Mouse (Mus musculus) midbrain, embryonic 11.5 days (tissue): Measurements from ENCODE around the gene Tcea2. TPM values are rescaled to one million over a fixed set of nuclear protein-coding genes. Genes with fewer than 3 reads are reported as not detected.

ENCODE experiments used
- ATAC-seq: fragments of 200-750 bp; cut with Nextera tagmentation; 2 replicates; pipeline ENCODE4 v1.8.0; 2017; ENCODE audit warnings: moderate TSS enrichment, moderate library complexity; ENCODE audit not compliant: low FRiP score
- DNase-seq: peaks from one replicate; pipeline ENCODE4 v3.0.0; 2015; ENCODE audit warnings: low spot score; ENCODE audit errors: missing footprints
- H3K27ac ChIP-seq: fragments of 300-500 bp; sonication (generic); 2 replicates; pipeline ENCODE4 v1.5.1; 2014; ENCODE audit warnings: low read depth, low read length
- H3K27me3 ChIP-seq: fragments of 300-500 bp; sonication (generic); 2 replicates; pipeline ENCODE4 v1.6.1; 2014; ENCODE audit warnings: mild to moderate bottlenecking, low read length, moderate library complexity, mixed read lengths; ENCODE audit not compliant: control insufficient read depth, insufficient read depth
- H3K36me3 ChIP-seq: fragments of 300-500 bp; sonication (generic); 2 replicates; pipeline ENCODE4 v1.6.1; 2014; ENCODE audit warnings: mild to moderate bottlenecking, low read length, moderate library complexity, mixed read lengths; ENCODE audit not compliant: control insufficient read depth, insufficient read depth
- H3K4me1 ChIP-seq: fragments of 300-500 bp; sonication (generic); 2 replicates; pipeline ENCODE4 v1.6.1; 2014; ENCODE audit warnings: low read length; ENCODE audit not compliant: control insufficient read depth, insufficient read depth
- H3K4me2 ChIP-seq: fragments of 300-500 bp; sonication (generic); 2 replicates; pipeline ENCODE4 v1.6.1; 2014; ENCODE audit warnings: mild to moderate bottlenecking, moderate library complexity
- H3K4me3 ChIP-seq: fragments of 300-500 bp; sonication (generic); 2 replicates; pipeline ENCODE4 v1.5.1; 2014; ENCODE audit warnings: low read depth, low read length
- H3K9ac ChIP-seq: fragments of 300-500 bp; sonication (generic); 2 replicates; pipeline ENCODE4 v1.6.1; 2014; ENCODE audit warnings: low read length
- H3K9me3 ChIP-seq: fragments of 300-500 bp; sonication (generic); 2 replicates; pipeline ENCODE4 v1.6.1; 2016; ENCODE audit warnings: low read length; ENCODE audit not compliant: control insufficient read depth
- WGBS: fragments of 180-500 bp; shearing (Covaris S2); extraction: QIAGEN DNeasy Blood & Tissue Kit; methylation state at CpG from one replicate; pipeline ENCODE4 v1.1.7; 2014; 5-methylcytosine and 5-hydroxymethylcytosine counted together
- polyA plus RNA-seq: library from polyadenylated mRNA; unstranded; fragments of >200 nt; fragmentation: Nextera tagmentation; extraction: Ambion mirVana; gene quantifications from 2 replicates; pipeline ENCODE4 v1.2.1, GENCODE M21; 2014

The Tcea2 gene
- polyA plus RNA-seq, 1 experiment from 2014 or later = 16.0 TPM

DNA sequence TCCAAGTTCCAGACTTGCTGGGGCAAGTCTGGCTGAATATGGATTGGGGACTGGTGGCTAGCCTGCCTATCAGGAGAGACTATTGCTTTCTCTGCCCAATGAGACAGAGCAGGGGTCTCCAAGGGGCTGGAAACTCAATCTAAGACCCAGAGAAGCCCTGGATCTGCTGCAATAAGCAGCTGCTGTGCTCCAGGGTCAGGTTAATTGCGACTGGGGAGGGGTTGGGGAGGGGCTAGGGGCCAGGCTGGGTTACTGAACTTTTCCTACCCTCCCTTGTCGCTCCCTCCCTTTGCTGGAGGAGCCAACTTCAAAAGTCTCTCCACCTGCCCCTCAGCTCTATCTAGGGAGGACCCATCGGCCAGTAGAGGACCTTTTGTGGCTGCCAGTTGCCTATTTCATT is 23.4 kb upstream of the Tcea2 start, which contains the start of gene Gm29797:
Gm29797 (plus strand) TSS at position 301 of the 400 bp plus-strand sequence.
- Histone ChIP-seq H3K4me2 (no peak within 1 kb of the TSS), H3K9me3 (no peaks in the 10 kb centered on the region), H3K4me1 (no peaks in the 10 kb centered on the region), H3K27me3 (no peaks in the 10 kb centered on the region), H3K9ac (no peak within 1 kb of the TSS), H3K4me3 (no peak within 1 kb of the TSS), H3K36me3 (peaks cover 13% of the 10 kb centered on the region; the same call in 1 of the 2 replicates), H3K27ac (no peak within 1 kb of the TSS)
- DNase-seq (no peak), ATAC-seq (no peak)
- WGBS = 81% methylated on average over 3 of the region's 3 CpGs

DNA sequence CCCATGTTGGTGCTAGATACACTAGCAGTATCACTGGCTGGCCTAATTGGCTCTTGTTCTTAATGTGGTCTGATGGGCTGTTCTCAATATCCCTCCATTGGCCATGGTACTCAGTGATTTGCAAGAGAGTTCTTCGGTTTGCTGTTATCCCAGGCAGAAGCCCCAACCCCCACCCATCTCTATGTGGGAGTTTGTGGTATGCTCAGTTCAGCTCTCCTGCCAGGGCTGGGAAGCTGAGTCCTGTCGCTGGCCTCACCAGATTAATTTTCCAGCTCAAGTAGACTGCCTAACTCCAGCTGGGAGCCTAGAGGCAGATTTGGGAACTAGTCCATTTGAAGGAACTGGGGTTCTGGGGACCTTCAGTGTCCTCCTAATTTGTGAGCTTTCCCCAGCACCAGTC is 22.7 kb upstream of the Tcea2 start:
- ATAC-seq (no peak), DNase-seq (no peak)
- H3K27me3 ChIP-seq = no peaks in the 10 kb centered on the region
- H3K36me3 ChIP-seq = peaks cover 9% of the 10 kb centered on the region; the same call in 1 of the 2 replicates
- no peak overlapping the region for H3K27ac ChIP-seq
- no peak overlapping the region for H3K4me2 ChIP-seq
- WGBS = 78% methylated on average over 2 of the region's 2 CpGs
- no peaks in the 10 kb centered on the region for H3K4me1 ChIP-seq
- H3K4me3 ChIP-seq = no peak overlapping the region
- no peaks in the 10 kb centered on the region for H3K9me3 ChIP-seq
- H3K9ac ChIP-seq = no peak overlapping the region

GRCm38 (mm10) chr2:181658528-181658927 is 21.6 kb upstream of the Tcea2 start:
- no peaks in the 10 kb centered on the region for H3K27me3 ChIP-seq
- no peak overlapping the region for H3K4me2 ChIP-seq
- H3K27ac ChIP-seq = no peak overlapping the region
- peaks cover 6% of the 10 kb centered on the region; the same call in 1 of the 2 replicates for H3K36me3 ChIP-seq
- WGBS = 83% methylated on average over 7 of the region's 7 CpGs
- H3K4me1 ChIP-seq = no peaks in the 10 kb centered on the region
- no peak for ATAC-seq
- H3K4me3 ChIP-seq = no peak overlapping the region
- no peak for DNase-seq
- no peaks in the 10 kb centered on the region for H3K9me3 ChIP-seq
- H3K9ac ChIP-seq = no peak overlapping the region

DNA sequence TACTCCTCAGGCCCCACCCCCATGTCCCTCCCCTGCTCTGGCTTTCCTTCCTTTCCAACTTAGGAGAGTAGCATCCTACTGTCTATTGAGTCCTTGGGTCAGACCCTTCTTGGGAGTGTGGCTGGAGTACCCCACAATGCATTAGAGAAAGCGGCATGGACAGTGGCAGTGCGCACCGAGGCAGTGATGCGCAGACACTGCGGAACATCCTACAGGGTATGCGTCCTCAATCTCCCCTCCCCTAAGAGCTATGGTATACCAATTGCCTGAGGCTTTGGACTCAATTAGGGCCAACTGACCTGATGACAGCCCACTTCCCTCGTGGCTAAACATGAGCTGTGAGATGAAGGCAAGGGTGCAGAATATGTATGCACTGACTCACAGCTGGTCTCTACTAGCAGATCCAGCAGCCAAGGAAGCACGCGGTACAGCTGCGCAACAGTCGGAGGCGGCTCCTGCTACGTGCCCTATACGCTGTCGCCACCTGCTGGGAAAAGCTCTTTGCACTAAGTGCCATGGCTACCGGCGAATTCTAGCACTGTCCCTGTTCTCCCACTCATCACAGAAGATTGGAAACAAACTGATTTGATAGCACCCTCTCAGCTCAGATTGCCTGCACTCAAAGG is 21.1 kb upstream of the Tcea2 start:
- no peak overlapping the region for H3K4me3 ChIP-seq
- 33% methylated on average over 17 of the region's 17 CpGs for WGBS
- peaks cover 6% of the 10 kb centered on the region; the same call in 1 of the 2 replicates for H3K36me3 ChIP-seq
- ATAC-seq = peak; percentile 55; the same call in 1 of the 2 replicates
- DNase-seq = peak; percentile 85
- H3K9ac ChIP-seq = no peak overlapping the region
- no peaks in the 10 kb centered on the region for H3K9me3 ChIP-seq
- no peaks in the 10 kb centered on the region for H3K4me1 ChIP-seq
- H3K27ac ChIP-seq = no peak overlapping the region
- no peak overlapping the region for H3K4me2 ChIP-seq
- H3K27me3 ChIP-seq = no peaks in the 10 kb centered on the region

DNA sequence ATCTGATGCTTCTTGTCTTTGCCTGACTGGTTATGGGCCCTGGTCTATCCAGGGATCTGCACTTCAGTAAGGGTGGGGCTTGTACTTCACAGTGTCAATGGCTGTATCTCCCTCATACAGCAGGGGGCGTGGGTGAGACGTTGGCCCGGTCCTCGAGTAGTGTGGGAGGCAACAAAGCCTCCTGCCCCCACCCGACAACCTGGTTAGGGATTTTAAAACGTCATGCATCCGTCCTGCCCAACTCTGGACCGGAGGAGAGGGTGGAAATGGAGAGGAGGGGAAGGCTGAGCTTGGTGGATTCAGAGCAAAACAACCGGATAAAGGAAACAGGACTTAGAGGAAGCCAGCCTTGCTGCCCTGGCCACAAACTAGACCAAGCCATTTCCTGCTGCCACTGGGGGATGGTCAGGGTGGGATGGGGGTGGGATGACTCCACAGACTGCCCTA is 20.5 kb upstream of the Tcea2 start:
- DNase-seq (peak; percentile 90), ATAC-seq (peak; percentile 85)
- Histone ChIP-seq H3K4me3 (no peak overlapping the region), H3K4me2 (no peak overlapping the region), H3K9me3 (no peaks in the 10 kb centered on the region), H3K36me3 (peaks cover 6% of the 10 kb centered on the region; the same call in 1 of the 2 replicates), H3K27me3 (no peaks in the 10 kb centered on the region), H3K27ac (no peak overlapping the region), H3K9ac (no peak overlapping the region), H3K4me1 (no peaks in the 10 kb centered on the region)
- WGBS = 10% methylated on average over 9 of the region's 9 CpGs

GRCm38 (mm10) chr2:181662620-181663297 is 17.4 kb upstream of the Tcea2 start:
- H3K9me3 ChIP-seq = no peaks in the 10 kb centered on the region
- WGBS = 83% methylated on average over 3 of the region's 3 CpGs
- H3K27ac ChIP-seq = no peak overlapping the region
- H3K4me3 ChIP-seq = no peak overlapping the region
- H3K36me3 ChIP-seq = no peaks in the 10 kb centered on the region; the same call in 1 of the 2 replicates
- no peaks in the 10 kb centered on the region for H3K27me3 ChIP-seq
- no peaks in the 10 kb centered on the region for H3K4me1 ChIP-seq
- H3K4me2 ChIP-seq = no peak overlapping the region
- no peak for DNase-seq
- no peak overlapping the region for H3K9ac ChIP-seq
- ATAC-seq = no peak

DNA sequence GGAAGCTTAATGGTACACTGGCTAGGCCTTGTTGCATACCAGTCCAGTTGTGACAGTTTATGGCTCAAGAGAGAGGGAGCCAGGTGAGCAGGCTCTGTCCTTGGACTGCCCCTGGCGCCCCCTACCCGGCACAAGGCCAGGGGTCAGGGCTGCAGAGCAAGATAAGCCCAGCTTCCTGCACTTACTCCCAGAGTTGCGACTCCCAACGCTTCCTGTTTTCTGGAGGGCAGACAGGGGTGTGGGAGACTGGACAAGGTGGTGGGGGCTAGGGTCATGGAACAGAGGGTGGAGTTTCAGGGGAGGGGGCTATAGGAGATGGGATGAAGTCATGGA is 16.8 kb upstream of the Tcea2 start:
- H3K9ac ChIP-seq = no peak overlapping the region
- H3K27ac ChIP-seq = no peak overlapping the region
- DNase-seq (no peak), ATAC-seq (no peak)
- H3K36me3 ChIP-seq = no peaks in the 10 kb centered on the region; the same call in 1 of the 2 replicates
- no peak overlapping the region for H3K4me3 ChIP-seq
- no peaks in the 10 kb centered on the region for H3K4me1 ChIP-seq
- peaks cover 2% of the 10 kb centered on the region for H3K27me3 ChIP-seq
- WGBS = 24% methylated on average over 4 of the region's 4 CpGs
- H3K9me3 ChIP-seq = no peaks in the 10 kb centered on the region
- H3K4me2 ChIP-seq = no peak overlapping the region

DNA sequence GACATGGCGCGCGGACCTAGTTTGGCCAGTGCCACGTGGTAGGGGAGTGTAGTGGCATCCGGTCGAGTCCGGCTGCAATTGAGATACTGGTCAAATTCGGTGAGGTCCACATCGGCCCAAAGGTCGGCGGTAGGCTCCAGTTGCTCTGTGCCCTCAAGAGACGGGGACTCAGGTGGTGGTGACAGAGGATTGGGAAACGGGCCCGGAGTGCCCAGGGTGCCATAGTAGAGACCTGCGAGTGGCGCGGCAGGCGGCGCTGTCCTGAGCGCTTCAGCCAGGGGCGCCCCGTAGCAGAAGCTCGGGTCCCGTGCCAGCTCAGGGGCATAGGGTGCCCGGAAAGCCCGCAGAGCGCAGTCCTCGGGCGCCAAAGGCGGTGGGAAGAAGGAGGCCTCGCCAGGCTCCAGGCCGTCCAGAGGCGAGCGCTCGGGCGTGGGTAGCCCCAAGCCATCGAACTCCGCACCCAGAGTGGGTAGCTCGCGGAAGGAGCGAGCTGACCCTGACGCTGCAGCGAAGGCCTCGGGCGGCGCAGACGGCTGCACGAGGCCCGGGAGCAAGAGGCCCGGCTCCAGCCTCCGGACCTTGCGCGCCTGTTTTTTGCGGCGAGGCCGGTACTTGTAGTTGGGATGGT is 9.7 kb upstream of the Tcea2 start:
- H3K9ac ChIP-seq = no peak overlapping the region
- peaks cover 57% of the 10 kb centered on the region for H3K27me3 ChIP-seq
- H3K4me2 ChIP-seq = peak overlapping the region; percentile 36
- H3K27ac ChIP-seq = no peak overlapping the region
- peak overlapping the region; percentile 26 for H3K4me3 ChIP-seq
- no peaks in the 10 kb centered on the region for H3K36me3 ChIP-seq
- H3K9me3 ChIP-seq = no peaks in the 10 kb centered on the region
- peaks cover 5% of the 10 kb centered on the region for H3K4me1 ChIP-seq
- peak; percentile 86 for DNase-seq
- ATAC-seq = no peak
- 3% methylated on average over 55 of the region's 56 CpGs for WGBS

- peak overlapping the region; percentile 26 for H3K4me3 ChIP-seq
- DNase-seq = peak; percentile 94
- H3K27ac ChIP-seq = no peak overlapping the region
- ATAC-seq = no peak
- no peaks in the 10 kb centered on the region for H3K36me3 ChIP-seq
- H3K4me1 ChIP-seq = peaks cover 9% of the 10 kb centered on the region
- H3K9ac ChIP-seq = no peak overlapping the region
- H3K27me3 ChIP-seq = peaks cover 57% of the 10 kb centered on the region
- peak overlapping the region; percentile 36 for H3K4me2 ChIP-seq
- WGBS = 2% methylated on average over 40 of the region's 41 CpGs
- H3K9me3 ChIP-seq = no peaks in the 10 kb centered on the region
Measured at GRCm38 (mm10) chr2:181670913-181671311, 9.2 kb upstream of the Tcea2 start.
